Mouse (Mus musculus) spleen, embryonic (tissue): ENCODE measurements around the gene Jade2.

Experiments used
- CTCF ChIA-PET: fragments of 350-600 bp; sonication (Branson Sonifier 250); formaldehyde crosslinking; loops from one replicate; lab custom pipeline; 2022; lab: Charles Lee

Gene Jade2

GRCm38 (mm10) chr11:51857081-51857671 lies at the start of gene Jade2:
TSS of gene Jade2 (minus strand) at chr11:51857653.
- CTCF ChIA-PET, result interaction anchor here (0.6 kb wide), 1 partner anchor 534 kb away, joined by 7 read pairs; no protein-coding TSS in a partner anchor

- CTCF ChIA-PET, result no interaction called here
These were observed 46.8 kb upstream of the Jade2 start for GRCm38 (mm10) chr11:51904224-51904623.

GRCm38 (mm10) chr11:51899691-51900090 lies 42.2 kb upstream of the Jade2 start:
- CTCF ChIA-PET, result no interaction called here

GRCm38 (mm10) chr11:51898326-51899080 lies 41.0 kb upstream of the Jade2 start:
- CTCF ChIA-PET, result no interaction called here

- CTCF ChIA-PET, result no interaction called here
These were observed 39.9 kb upstream of the Jade2 start for GRCm38 (mm10) chr11:51897311-51897710.

- CTCF ChIA-PET, result no interaction called here
These were observed 38.6 kb upstream of the Jade2 start for GRCm38 (mm10) chr11:51896012-51896411.

- CTCF ChIA-PET, result interaction anchor here (0.5 to 0.7 kb wide), 2 partner anchors 20 to 27 kb away, joined by 3 to 4 read pairs; no protein-coding TSS in a partner anchor
These were observed 28.2 kb upstream of the Jade2 start for GRCm38 (mm10) chr11:51885681-51886080.

- CTCF ChIA-PET, result no interaction called here
These were observed 26.6 kb upstream of the Jade2 start for GRCm38 (mm10) chr11:51884092-51884491.

GRCm38 (mm10) chr11:51883670-51884069 lies 26.2 kb upstream of the Jade2 start:
- CTCF ChIA-PET, result no interaction called here

GRCm38 (mm10) chr11:51881776-51882175 lies 24.3 kb upstream of the Jade2 start:
- CTCF ChIA-PET, result no interaction called here

- CTCF ChIA-PET, result no interaction called here
These were observed 23.7 kb upstream of the Jade2 start for GRCm38 (mm10) chr11:51881041-51881730.

- CTCF ChIA-PET, result no interaction called here
These were observed 19.5 kb upstream of the Jade2 start for GRCm38 (mm10) chr11:51876943-51877344.

- CTCF ChIA-PET, result no interaction called here
These were observed 18.3 kb upstream of the Jade2 start for GRCm38 (mm10) chr11:51875792-51876195.

- CTCF ChIA-PET, result no interaction called here
These were observed 17.6 kb upstream of the Jade2 start for GRCm38 (mm10) chr11:51875086-51875485.

- CTCF ChIA-PET, result no interaction called here
These were observed 17.0 kb upstream of the Jade2 start for GRCm38 (mm10) chr11:51874266-51875036.

- CTCF ChIA-PET, result no interaction called here
These were observed 15.7 kb upstream of the Jade2 start for GRCm38 (mm10) chr11:51873141-51873540.

- CTCF ChIA-PET, result no interaction called here
These were observed 9.8 kb upstream of the Jade2 start for GRCm38 (mm10) chr11:51867261-51867660.

- CTCF ChIA-PET, result no interaction called here
These were observed 8.6 kb upstream of the Jade2 start for GRCm38 (mm10) chr11:51866020-51866419.

- CTCF ChIA-PET, result interaction anchor here (0.6 kb wide), 1 partner anchor 1609 kb away, joined by 4 read pairs; no protein-coding TSS in a partner anchor
These were observed 3.2 kb upstream of the Jade2 start for GRCm38 (mm10) chr11:51860666-51861065.

- CTCF ChIA-PET, result interaction anchor here (1.0 kb wide), 1 partner anchor 48 kb away, joined by 3 read pairs; no protein-coding TSS in a partner anchor
These were observed 2.1 kb upstream of the Jade2 start for GRCm38 (mm10) chr11:51859561-51859960.

- CTCF ChIA-PET, result interaction anchor here (0.5 to 1.0 kb wide), 10 partner anchors 15 to 1985 kb away, joined by 3 to 7 read pairs (median 4); no protein-coding TSS in a partner anchor
These were observed 1.1 kb upstream of the Jade2 start for GRCm38 (mm10) chr11:51858528-51859051.
